37 mouse cellular contexts compared by ENCODE assay signal in the genomic region with DNA sequence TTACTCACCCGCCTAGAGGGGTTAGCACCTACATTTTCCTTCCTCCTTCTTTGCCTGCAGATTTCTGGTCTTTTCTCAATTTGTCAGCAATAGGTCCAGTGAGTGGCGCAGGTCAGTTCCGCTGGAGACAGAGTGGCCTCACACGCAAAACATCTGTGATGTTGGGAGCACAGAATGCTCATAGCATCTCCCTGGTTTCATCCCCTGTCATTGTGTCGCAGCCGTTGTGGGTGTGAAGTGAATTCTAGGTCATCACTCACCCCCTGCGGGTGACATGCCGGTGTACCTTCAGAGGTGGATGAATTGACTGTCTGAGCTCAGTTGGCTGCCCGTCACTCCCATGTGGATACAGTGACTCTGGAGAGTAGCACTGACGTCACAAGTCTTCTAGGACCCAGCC. TPM values are rescaled to one million over a fixed set of nuclear protein-coding genes. Genes with fewer than 3 reads are reported as not detected.
"Had no signal": no experiment of that assay in that cellular context is flagged by ENCODE, and none has a peak within 500 bp of the region (broad histone marks: within the 10 kb centered on the region; RNA-seq: fewer than 3 reads in every experiment).

No protein-coding gene starts in this region.

- H3K36me3 ChIP-seq: embryonic facial prominence, embryonic 10.5 days; embryonic facial prominence, embryonic 12.5 days; embryonic facial prominence, embryonic 13.5 days; embryonic facial prominence, embryonic 15.5 days; forebrain, embryonic 10.5 days; forebrain, embryonic 12.5 days; forebrain, embryonic 15.5 days had no signal

- DNase-seq: cerebellum, adult 18-20 months; cerebellum, adult 2 months; cerebellum, adult 8-10 months; cerebellum, adult 9-10 months; cerebellum, adult 9-11 months; cerebellum, postnatal 10 days; cerebellum, postnatal 14 days; cerebellum, postnatal 25 days; cerebellum, postnatal 36 days; embryo, embryonic 11 days; gastrocnemius, adult 2 months; gastrocnemius, postnatal 10 days; gastrocnemius, postnatal 14 days; gastrocnemius, postnatal 25 days; gastrocnemius, postnatal 36 days; heart, adult 18-20 months; heart, adult 2 months had no signal

- H3K27ac ChIP-seq: embryonic facial prominence, embryonic 10.5 days; embryonic facial prominence, embryonic 12.5 days; embryonic facial prominence, embryonic 13.5 days; embryonic facial prominence, embryonic 15.5 days; forebrain, embryonic 10.5 days; forebrain, embryonic 12.5 days; forebrain, embryonic 13.5 days; forebrain, embryonic 15.5 days; gastrocnemius, adult 2 months; heart, adult 2 months had no signal

- H3K4me2 ChIP-seq: embryonic facial prominence, embryonic 12.5 days; embryonic facial prominence, embryonic 13.5 days; embryonic facial prominence, embryonic 15.5 days; forebrain, embryonic 12.5 days; forebrain, embryonic 13.5 days; forebrain, embryonic 15.5 days had no signal

- ATAC-seq: forebrain, embryonic 13.5 days; forebrain, embryonic 14.5 days; forebrain, embryonic 15.5 days; forebrain, embryonic 16.5 days had no signal

- H3K4me1 ChIP-seq: embryonic facial prominence, embryonic 12.5 days; embryonic facial prominence, embryonic 13.5 days; embryonic facial prominence, embryonic 15.5 days; forebrain, embryonic 12.5 days; forebrain, embryonic 13.5 days; forebrain, embryonic 15.5 days had no signal

- H3K9ac ChIP-seq: embryonic facial prominence, embryonic 12.5 days; embryonic facial prominence, embryonic 13.5 days; embryonic facial prominence, embryonic 15.5 days; forebrain, embryonic 12.5 days; forebrain, embryonic 13.5 days; forebrain, embryonic 15.5 days had no signal

- H3K9me3 ChIP-seq: embryonic facial prominence, embryonic 10.5 days; embryonic facial prominence, embryonic 12.5 days; embryonic facial prominence, embryonic 13.5 days; embryonic facial prominence, embryonic 15.5 days; forebrain, embryonic 10.5 days; forebrain, embryonic 12.5 days; forebrain, embryonic 13.5 days; forebrain, embryonic 15.5 days had no signal

- H3K4me3 ChIP-seq: embryonic facial prominence, embryonic 10.5 days; embryonic facial prominence, embryonic 12.5 days; embryonic facial prominence, embryonic 13.5 days; embryonic facial prominence, embryonic 15.5 days; erythroblast, embryonic 14.5 days; forebrain, embryonic 10.5 days; forebrain, embryonic 12.5 days; forebrain, embryonic 13.5 days; forebrain, embryonic 15.5 days; gastrocnemius, adult 2 months; heart, adult 2 months had no signal

- H3K27me3 ChIP-seq: embryonic facial prominence, embryonic 13.5 days; embryonic facial prominence, embryonic 15.5 days; forebrain, embryonic 13.5 days; forebrain, embryonic 15.5 days had no signal

RNA-seq across cellular contexts. Expression of gene Fcrl6, which starts 9.0 kb away (rescaled TPM):
- total RNA-seq: common myeloid progenitor, adult 5-6 weeks; gastrocnemius, adult 18-20 months; gastrocnemius, adult 2 months; gastrocnemius, adult 8-10 months; gastrocnemius, postnatal 10 days; gastrocnemius, postnatal 14 days; gastrocnemius, postnatal 25 days; gastrocnemius, postnatal 36 days; gastrocnemius, postnatal 4 days; granulocyte monocyte progenitor cell, adult 5-6 weeks; heart, adult 18-20 months; heart, adult 2 months; heart, adult 8-10 months had no signal
- polyA plus RNA-seq: cortical plate, adult 2 months; erythroblast, embryonic 14.5 days; forebrain, embryonic 13.5 days; forebrain, embryonic 14.5 days; forebrain, embryonic 15.5 days; forebrain, embryonic 16.5 days; heart, adult 2 months had no signal

RNA-seq across cellular contexts. Expression of gene Slamf8, which starts 20.9 kb away (rescaled TPM):
- total RNA-seq: common myeloid progenitor, adult 5-6 weeks; gastrocnemius, adult 8-10 months; gastrocnemius, postnatal 10 days; gastrocnemius, postnatal 14 days; gastrocnemius, postnatal 36 days had no signal
- polyA plus RNA-seq: embryonic facial prominence, embryonic 10.5 days; embryonic facial prominence, embryonic 11.5 days; embryonic facial prominence, embryonic 12.5 days; embryonic facial prominence, embryonic 14.5 days; embryonic facial prominence, embryonic 15.5 days; erythroblast, embryonic 14.5 days; forebrain, embryonic 10.5 days; forebrain, embryonic 12.5 days; forebrain, embryonic 13.5 days; forebrain, embryonic 14.5 days; forebrain, embryonic 15.5 days; forebrain, embryonic 16.5 days had no signal

RNA-seq across cellular contexts. Expression of gene Dusp23, which starts 21.5 kb away (rescaled TPM):
- polyA plus RNA-seq: erythroblast, embryonic 14.5 days had no signal

RNA-seq across cellular contexts. Expression of gene Vsig8, which starts 55.6 kb away (rescaled TPM):
- total RNA-seq: common myeloid progenitor, adult 5-6 weeks; gastrocnemius, adult 18-20 months; gastrocnemius, adult 2 months; gastrocnemius, adult 8-10 months; gastrocnemius, postnatal 10 days; gastrocnemius, postnatal 14 days; gastrocnemius, postnatal 25 days; gastrocnemius, postnatal 36 days; gastrocnemius, postnatal 4 days; granulocyte monocyte progenitor cell, adult 5-6 weeks; heart, adult 18-20 months; heart, adult 2 months; heart, adult 8-10 months had no signal
- polyA plus RNA-seq: embryonic facial prominence, embryonic 11.5 days; embryonic facial prominence, embryonic 12.5 days; erythroblast, embryonic 14.5 days; forebrain, embryonic 10.5 days; heart, adult 2 months had no signal
